ENCODE assay signal across 24 mouse cellular contexts in genomic region chr19:18033599-18033998, GRCm38 (mm10).
"Had no signal": no experiment of that assay in that cellular context is flagged by ENCODE, and none has a peak within 500 bp of the region (broad histone marks: within the 10 kb centered on the region; RNA-seq: fewer than 3 reads in every experiment).

No protein-coding gene starts in this region.

- H3K4me1 ChIP-seq: heart, embryonic 10.5 days; heart, embryonic 12.5 days; hindbrain, embryonic 13.5 days; hindbrain, embryonic 15.5 days; kidney, embryonic 15.5 days; limb, embryonic 12.5 days; liver, embryonic 13.5 days; liver, embryonic 15.5 days had no signal

- DNase-seq: gastrocnemius, adult 2 months; gastrocnemius, postnatal 10 days; gastrocnemius, postnatal 25 days; heart, adult 18-20 months; heart, postnatal 10 days; heart, postnatal 36 days; kidney, adult 11 months; kidney, adult 2 months; kidney, adult 9 months; kidney, postnatal 14 days; kidney, postnatal 36 days; liver; liver, embryonic 13.5 days had no signal

- H3K4me3 ChIP-seq: gastrocnemius, adult 2 months; heart, embryonic 10.5 days; heart, embryonic 12.5 days; hindbrain, embryonic 13.5 days; hindbrain, embryonic 15.5 days; kidney, embryonic 15.5 days; layer of hippocampus, adult 2 months; limb, embryonic 10.5 days; limb, embryonic 12.5 days; liver, embryonic 13.5 days; liver, embryonic 15.5 days had no signal

- H3K27ac ChIP-seq: gastrocnemius, adult 2 months; heart, embryonic 10.5 days; hindbrain, embryonic 13.5 days; hindbrain, embryonic 15.5 days; hindbrain, postnatal 0 days; kidney, embryonic 15.5 days; kidney, postnatal 0 days; layer of hippocampus, adult 2 months; limb, embryonic 10.5 days; limb, embryonic 12.5 days; liver, embryonic 13.5 days; liver, embryonic 15.5 days had no signal
